Mouse (Mus musculus) large intestine, adult 2 months (tissue): ENCODE measurements around the gene Mmp27. TPM values are rescaled to one million over a fixed set of nuclear protein-coding genes. Genes with fewer than 3 reads are reported as not detected.
A peak's percentile ranks its signal among the peaks of the same experiment; 100 is the strongest.

Experiments used
- DNase-seq: peaks from one replicate; pipeline ENCODE4 v3.0.0-alpha.2; 2012; ENCODE audit warnings: low read depth, low spot score
- WGBS: fragments of 180-500 bp; shearing (Covaris S2); methylation state at CpG from one replicate; pipeline ENCODE4 v1.1.7; 2018; 5-methylcytosine and 5-hydroxymethylcytosine counted together
- polyA plus RNA-seq: library from polyadenylated mRNA; depleted of rRNA; stranded (reverse); fragments of >200 nt; gene quantifications from 2 replicates; pipeline ENCODE4 v1.2.3, GENCODE M21; 2012; rRNA removed

Mmp27 gene
- polyA plus RNA-seq, 1 experiment = not detected

DNA sequence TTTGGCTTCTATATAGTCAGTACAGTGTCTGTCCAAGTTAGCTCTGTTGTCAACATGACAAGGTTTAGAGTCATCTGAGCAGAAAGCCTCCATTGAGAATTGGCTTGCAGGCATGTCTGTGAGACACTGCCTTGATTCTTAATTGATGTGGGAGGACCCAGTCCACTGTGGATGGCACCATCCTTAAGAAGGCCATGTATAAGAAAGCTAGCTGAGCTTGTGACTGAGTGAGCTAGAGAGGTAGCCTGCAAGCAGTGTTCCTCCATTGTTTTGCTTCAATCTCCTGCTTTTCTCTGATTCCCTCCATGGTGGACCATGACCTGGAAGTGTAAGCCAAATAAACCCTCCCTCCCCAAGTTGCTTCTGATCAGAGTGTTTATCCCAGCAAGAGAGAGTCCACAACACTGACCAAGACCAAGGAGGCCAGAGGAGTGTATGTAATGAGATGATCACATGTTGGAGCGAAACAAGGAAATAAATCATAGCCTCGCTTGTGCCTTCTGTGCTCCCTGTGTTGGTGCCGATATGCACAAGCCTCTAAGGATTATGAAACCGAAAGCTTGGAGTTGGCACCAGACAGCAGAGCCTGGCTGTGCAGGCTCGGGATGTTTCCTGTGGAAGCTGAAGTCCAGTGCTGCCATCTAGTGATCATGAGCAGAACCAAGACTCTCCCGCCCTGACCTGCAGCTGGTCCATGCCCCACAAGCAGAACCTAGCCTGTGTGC is 23.8 kb downstream of the Mmp27 start:
- 1% methylated on average over 6 of the region's 6 CpGs for WGBS
- peak; percentile 90 for DNase-seq

GRCm38 (mm10) chr9:7602982-7603742 is 32.0 kb downstream of the Mmp27 start:
- 3% methylated on average over 3 of the region's 3 CpGs for WGBS
- peak; percentile 28 for DNase-seq

- DNase-seq = no peak
- 64% methylated on average over 6 of the region's 6 CpGs for WGBS
Observed at GRCm38 (mm10) chr9:7604005-7604404, 32.8 kb downstream of the Mmp27 start.

DNA sequence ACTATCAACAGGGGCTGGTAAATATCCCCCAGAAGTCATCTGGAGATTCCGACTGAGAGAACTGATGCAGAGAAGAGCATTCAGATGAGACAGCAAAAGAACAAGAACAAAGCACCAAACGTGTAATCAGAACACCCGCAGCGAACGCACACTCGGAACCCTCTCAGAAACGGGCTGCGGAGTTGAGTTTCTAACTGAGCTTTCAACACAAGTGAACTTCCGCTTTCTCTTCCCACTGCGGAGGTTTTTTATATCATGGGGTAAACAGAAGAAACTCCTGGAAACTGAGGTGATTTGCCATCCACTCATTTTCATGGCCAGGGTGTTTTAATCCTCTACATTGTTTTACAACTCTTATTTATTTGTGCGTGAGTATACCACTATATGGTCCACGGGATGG is 34.4 kb downstream of the Mmp27 start:
- DNase-seq = no peak
- 87% methylated on average over 12 of the region's 12 CpGs for WGBS

GRCm38 (mm10) chr9:7622582-7622981 is 51.4 kb downstream of the Mmp27 start:
- WGBS = 79% methylated on average over 3 of the region's 3 CpGs
- no peak for DNase-seq

DNA sequence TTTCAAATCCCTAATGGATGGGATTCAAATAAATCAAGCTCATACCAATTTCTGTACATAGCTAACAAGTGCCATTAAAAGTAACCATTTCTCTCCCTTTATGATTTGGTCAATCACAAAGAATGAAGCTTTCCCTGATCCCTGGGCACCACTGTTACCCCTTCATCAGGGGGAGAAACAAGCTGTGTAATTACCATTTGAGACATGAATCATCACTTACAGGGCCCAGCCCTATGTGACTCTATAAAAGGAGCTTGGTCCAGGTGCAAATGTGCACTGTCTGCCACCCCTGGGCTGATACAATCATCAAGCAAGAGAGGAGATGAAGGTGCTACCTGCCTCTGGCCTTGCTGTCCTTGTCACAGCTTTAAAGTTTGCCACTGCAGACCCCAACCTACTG is 56.7 kb downstream of the Mmp27 start, which contains the start of gene Mmp20:
Gene Mmp20, plus strand, starts transcription at position 301 of the 400 bp plus-strand sequence.
- no peak for DNase-seq

Other genes with a start within 250 kb of the Mmp27 start
- 0.19 and 0.21 TPM in 2 replicates for gene Mmp12, start 227.0 kb upstream of the Mmp27 start, polyA plus RNA-seq
- gene Mmp1b, start 183.3 kb upstream of the Mmp27 start, polyA plus RNA-seq = not detected in 2 replicates
- gene Mmp3, start 125.6 kb upstream of the Mmp27 start, polyA plus RNA-seq = 0.92 and 1.3 TPM in 2 replicates
- gene Mmp10, start 69.0 kb upstream of the Mmp27 start, polyA plus RNA-seq = 10.5 and 14.3 TPM in 2 replicates
- 0.04 TPM in 1 of 2 replicates, not detected in the other for gene Mmp8, start 12.9 kb upstream of the Mmp27 start, polyA plus RNA-seq
- gene Mmp20, start 56.8 kb downstream of the Mmp27 start, polyA plus RNA-seq = 0.08 and 0.29 TPM in 2 replicates
- 236 and 484 TPM in 2 replicates for gene Mmp7, start 120.7 kb downstream of the Mmp27 start, polyA plus RNA-seq
- 19.3 and 26.6 TPM in 2 replicates for gene Tmem123, start 192.6 kb downstream of the Mmp27 start, polyA plus RNA-seq